Mouse (Mus musculus) urinary bladder, postnatal 25 days (tissue): ENCODE results near the gene Zfp1.
A peak's percentile ranks its signal among the peaks of the same experiment; 100 is the strongest.

Source experiments
- DNase-seq: peaks from one replicate; pipeline ENCODE4 v3.0.0; 2022; ENCODE audit warnings: low spot score

Gene Zfp1

GRCm38 (mm10) chr8:111678111-111678510 is 34.9 kb downstream of the Zfp1 start:
- DNase-seq = peak; percentile 54

- no peak for DNase-seq
Observed at GRCm38 (mm10) chr8:111678848-111679247, 35.6 kb downstream of the Zfp1 start.

- DNase-seq = no peak
Observed at GRCm38 (mm10) chr8:111680423-111681028, 37.3 kb downstream of the Zfp1 start.

DNA sequence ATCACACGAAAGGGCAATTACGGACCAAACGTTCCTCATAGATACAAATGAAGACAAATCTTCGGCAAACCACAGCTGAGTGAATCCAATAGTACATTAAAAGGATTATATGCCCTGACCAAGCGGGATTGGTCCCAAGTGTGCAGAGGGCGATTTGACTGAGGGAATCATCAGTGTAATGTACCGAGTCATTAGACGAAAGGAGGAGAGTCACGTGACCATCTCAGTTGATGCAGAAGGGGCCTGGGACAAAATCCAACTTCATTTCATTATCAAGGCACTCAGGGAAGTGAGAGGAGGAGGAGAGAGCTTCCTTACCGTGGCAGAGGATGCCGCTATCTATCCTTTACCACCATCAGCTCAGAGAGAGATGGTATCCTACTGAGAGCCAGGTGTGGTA is 38.0 kb downstream of the Zfp1 start:
- no peak for DNase-seq

DNA sequence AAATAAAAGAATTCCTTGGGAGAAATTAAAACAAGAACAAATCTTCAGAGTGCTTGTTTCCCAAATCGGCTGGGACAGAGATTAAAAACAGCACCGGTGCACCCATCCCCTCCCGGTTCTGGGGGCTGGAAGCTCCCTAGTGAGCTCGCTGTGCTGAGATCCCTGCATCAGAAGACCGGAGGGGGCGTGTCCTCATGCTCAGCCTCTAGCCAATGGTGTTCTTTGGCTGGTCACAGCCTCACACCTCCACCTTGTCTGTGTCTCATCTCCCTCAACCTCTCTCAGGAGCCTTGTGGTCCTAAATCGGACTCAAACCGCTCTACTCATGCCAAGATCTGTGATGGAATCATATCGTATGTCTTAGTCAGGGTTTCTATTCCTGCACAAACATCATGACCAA is 39.3 kb downstream of the Zfp1 start:
- no peak for DNase-seq

GRCm38 (mm10) chr8:111686881-111687280 is 43.7 kb downstream of the Zfp1 start:
- no peak for DNase-seq

DNA sequence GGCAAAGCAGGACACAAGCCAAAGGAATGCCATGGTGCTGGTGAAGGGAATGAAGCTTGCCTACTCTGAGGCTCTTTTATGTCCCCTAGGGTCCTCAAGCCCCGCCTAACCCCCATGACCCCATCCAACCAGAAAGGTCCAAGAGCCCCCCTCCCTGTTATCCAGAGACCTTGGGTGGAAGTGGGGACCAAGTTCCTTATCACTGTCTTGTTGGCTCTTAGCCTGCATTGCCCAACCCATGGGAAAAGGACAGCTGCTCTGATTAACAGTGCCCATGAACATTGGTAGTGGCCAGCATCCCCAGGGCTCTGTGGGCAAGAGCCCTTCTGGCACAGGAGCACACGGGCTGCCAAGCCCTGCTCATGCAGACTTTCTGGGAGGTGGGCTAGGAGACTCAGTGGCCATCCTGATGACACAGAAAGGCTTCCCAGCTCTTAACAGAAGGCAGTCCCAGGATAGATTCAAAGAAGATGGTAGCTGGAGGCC is 47.8 kb downstream of the Zfp1 start, which contains the start of gene Ctrb1:
Ctrb1 (minus strand) TSS at position 51 of the 486 bp plus-strand sequence.
- DNase-seq = no peak

DNA sequence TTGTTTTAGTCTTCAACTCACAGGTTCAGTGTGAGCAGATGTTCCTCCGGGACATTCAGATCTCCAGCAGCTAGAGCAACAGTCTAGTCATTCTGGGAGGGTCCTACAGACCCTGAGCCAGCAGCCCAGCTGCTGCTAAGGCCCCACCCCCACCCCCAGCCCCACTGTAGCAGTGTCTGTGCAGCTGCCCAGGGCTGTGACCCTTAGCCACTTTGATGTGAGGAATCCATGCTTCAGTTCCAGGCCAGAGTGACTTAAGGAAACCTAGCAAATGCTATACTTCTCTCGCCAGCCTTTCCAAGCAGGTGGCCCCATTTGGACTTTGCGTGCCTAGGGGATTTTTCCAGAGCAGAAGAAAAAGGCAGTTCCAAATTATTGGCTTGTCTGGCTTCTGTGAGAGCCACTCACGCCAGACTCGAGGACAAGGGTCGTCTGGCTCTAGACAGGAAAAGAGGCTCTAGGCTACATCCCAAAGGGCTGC is 50.1 kb downstream of the Zfp1 start:
- no peak for DNase-seq

GRCm38 (mm10) chr8:111695441-111695840 is 52.2 kb downstream of the Zfp1 start:
- no peak for DNase-seq

DNA sequence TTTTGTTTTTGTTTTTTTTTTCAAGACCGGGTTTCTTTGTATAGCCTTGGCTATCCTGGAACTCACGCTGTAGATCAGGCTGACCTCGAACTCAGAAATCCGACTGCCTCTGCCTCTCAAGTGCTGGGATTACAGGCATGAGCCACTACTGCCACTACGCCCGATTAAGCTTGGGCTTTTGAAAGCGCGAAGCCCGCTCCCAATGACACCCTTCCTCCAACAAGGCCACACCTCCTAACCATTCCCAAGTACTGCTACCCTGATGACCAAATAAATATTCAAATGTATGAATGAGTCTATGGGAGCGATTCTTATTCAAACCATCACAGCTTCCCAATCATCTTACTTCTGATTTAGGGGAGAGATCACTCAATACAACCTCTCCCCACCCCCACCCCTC is 54.5 kb downstream of the Zfp1 start:
- DNase-seq = no peak

GRCm38 (mm10) chr8:111699035-111699434 is 55.8 kb downstream of the Zfp1 start:
- DNase-seq = no peak

GRCm38 (mm10) chr8:111700201-111700600 is 57.0 kb downstream of the Zfp1 start:
- DNase-seq = no peak

- DNase-seq = no peak
Observed at GRCm38 (mm10) chr8:111700740-111701139, 57.5 kb downstream of the Zfp1 start.

- no peak for DNase-seq
Observed at GRCm38 (mm10) chr8:111701380-111701779, 58.2 kb downstream of the Zfp1 start.

DNA sequence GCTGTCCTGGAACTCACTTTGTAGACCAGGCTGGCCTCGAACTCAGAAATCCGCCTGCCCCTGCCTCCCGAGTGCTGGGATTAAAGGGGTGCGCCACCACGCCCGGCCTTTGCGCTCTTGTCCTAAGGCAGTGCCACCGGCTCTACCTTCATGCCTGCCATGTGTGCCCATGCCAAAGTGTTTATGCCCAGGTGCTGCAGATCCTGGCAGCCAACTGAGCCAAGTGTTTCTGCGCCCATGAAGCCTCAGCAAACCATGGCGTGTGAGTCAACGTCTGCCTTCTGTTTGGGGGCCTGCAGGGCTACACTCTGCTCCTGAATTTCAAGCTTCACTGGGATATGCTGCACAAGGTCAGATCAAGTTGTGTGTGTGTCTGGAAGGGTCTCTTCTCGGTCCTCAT is 61.4 kb downstream of the Zfp1 start:
- no peak for DNase-seq

DNA sequence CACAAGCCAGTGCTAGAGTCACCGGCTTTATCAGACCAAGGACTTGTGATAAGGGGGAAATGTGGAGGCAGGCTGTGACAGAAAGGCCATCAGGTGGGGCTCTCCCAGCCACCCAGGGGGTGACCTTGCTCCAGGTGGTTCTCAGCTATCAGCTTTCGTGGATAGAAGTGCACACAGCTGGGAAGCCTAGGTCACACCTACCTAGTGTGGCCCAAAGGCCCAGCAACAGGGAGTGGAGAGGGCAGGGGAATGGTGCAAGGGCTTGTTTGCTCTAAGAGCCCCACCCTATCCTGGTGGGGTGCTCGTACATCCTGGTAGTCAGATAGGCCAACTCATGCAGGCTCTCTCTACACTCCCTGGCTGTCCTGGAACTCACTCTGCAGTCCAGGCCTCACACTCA is 62.0 kb downstream of the Zfp1 start:
- no peak for DNase-seq

DNA sequence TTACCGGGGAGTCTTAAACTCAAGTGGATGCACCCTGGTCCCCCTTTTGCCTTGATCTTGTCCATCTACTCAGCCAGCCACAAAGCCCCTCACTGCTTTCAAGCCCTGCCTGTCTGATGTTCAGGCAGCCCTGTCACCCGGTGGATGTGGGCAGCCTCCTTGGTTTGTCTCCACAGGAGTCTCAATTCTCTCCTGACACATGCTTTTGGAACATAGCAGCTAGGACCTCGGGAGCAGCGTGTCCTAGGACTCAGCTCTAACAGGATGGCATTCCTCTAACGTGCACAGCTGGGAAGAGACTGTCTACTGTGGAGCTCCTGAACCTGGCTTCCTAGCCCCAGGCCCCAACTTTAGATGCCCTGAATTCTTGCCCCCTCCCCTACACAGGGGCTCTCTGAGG is 62.5 kb downstream of the Zfp1 start:
- no peak for DNase-seq

- no peak for DNase-seq
Observed at GRCm38 (mm10) chr8:111708265-111708664, 65.1 kb downstream of the Zfp1 start.

DNA sequence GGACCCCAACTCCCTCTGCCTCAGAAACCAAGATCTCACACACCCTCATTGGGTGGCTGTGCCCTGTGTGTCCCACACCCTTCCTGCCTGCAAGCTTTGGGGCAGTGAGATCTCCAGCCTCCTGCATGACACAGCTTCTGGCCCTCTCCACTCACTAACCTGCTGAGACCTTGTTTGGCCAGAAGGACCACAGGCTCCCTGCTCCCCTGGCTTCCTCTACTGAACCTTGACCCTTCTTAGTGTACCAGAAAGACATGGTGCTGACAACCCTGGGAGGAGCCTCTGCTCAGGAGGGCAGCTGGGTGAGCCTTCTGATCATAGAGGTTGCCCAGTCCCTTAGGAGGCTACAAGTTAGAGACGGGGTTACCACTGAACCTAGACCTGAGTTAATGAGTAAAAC is 66.0 kb downstream of the Zfp1 start:
- DNase-seq = no peak

- no peak for DNase-seq
Observed at GRCm38 (mm10) chr8:111710777-111711485, 67.7 kb downstream of the Zfp1 start.

GRCm38 (mm10) chr8:111712135-111712534 is 68.9 kb downstream of the Zfp1 start:
- no peak for DNase-seq

- peak; percentile 55 for DNase-seq
Observed at GRCm38 (mm10) chr8:111712588-111712987, 69.4 kb downstream of the Zfp1 start.

DNA sequence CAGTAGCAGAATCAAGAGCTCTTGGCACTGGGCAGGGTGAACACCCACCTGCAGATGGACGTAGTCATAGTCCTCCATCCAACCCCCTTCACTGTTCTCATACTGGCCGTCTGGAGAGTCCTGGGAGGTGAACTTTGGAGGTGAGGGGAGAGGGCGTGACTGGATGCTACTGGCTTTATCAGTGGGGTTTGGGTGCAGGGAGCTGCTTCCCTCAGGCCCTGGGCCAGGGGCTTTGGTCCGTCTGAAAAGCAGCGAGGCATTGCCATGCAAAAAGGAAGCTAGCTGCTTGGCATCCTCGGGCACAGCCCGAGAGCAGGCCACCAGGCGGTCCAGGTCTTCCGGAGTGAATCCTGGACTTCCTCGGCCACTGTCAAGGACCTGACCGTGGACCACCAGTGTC is 70.1 kb downstream of the Zfp1 start:
- no peak for DNase-seq

- no peak for DNase-seq
Observed at GRCm38 (mm10) chr8:111713817-111714216, 70.6 kb downstream of the Zfp1 start.
